Mouse (Mus musculus): ENCODE measurements at regions not wholly inside any gene's neighbourhood (a gene's known extent, or its start where the extent isn't known, plus 50 kb on each side); places are given as distances from the start of the nearest gene placed in this dataset.

- WGBS, result 84% methylated on average over 21 of the region's 21 CpGs
- no peak for DNase-seq (ENCODE audit: low read depth, low spot score)
Measured at GRCm38 (mm10) chr12:107120486-107121186, 367.8 kb upstream of the 3110018I06Rik start.

GRCm38 (mm10) chr12:107121990-107122389 lies 366.4 kb upstream of the 3110018I06Rik start:
- DNase-seq (ENCODE audit: low read depth, low spot score), result no peak
- WGBS, result 71% methylated on average over 4 of the region's 4 CpGs

DNA sequence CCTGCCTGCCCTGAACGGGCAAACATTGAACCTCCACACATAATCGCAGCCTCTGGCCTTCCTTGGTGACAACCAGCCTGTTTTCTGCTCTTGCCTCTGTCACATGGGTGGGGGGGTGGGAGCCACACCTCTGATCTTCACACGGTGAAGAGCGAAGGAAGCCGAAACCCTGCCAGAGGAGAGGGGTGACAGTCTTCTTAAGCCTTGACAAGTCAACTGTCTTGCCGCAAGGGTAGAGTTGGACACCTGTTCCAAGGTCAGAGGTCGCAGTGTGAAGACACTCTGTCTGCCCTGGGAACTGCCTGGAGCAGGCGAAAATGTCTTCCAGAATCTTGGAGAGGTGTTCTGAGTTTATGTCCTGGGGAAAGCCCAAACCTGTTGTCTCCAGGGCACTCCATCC lies 364.8 kb upstream of the 3110018I06Rik start:
- 77% methylated on average over 8 of the region's 8 CpGs for WGBS
- DNase-seq (ENCODE audit: low read depth, low spot score), result no peak

DNA sequence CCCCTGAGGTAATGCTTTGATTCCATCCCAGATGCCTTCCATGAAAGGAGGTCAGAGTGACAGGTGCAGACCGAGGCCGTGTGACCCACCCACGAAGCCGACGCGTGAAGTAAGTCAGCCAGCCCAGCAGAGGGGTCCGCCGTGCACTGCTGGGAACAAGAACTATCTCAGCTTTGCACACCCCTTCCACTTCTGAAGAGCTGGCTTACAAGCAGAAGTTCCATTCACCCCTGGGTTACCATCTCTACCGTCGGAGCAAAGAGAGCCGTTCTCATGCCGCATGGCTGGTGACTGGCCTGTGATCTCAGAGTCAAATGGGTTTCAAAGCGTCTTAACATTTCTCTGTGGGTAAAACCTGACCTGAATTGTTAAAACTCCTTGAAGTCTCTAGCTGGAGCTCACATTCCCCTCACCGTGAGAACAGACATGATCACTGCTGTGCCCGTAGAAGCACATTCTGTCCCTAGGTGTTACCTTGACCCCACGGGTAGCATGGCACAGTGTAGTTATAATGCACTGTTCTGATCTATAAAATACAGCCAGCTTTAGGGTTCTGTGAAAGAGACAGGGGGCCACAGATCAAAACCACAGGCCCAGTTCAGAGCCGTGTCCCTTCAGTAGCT lies 364.1 kb upstream of the 3110018I06Rik start:
- 89% methylated on average over 17 of the region's 17 CpGs for WGBS
- DNase-seq (ENCODE audit: low read depth, low spot score), result no peak

GRCm38 (mm10) chr12:107125201-107125600 lies 363.2 kb upstream of the 3110018I06Rik start:
- WGBS, result 41% methylated on average over 7 of the region's 7 CpGs
- DNase-seq (ENCODE audit: low read depth, low spot score), result no peak

- WGBS, result 71% methylated on average over 10 of the region's 10 CpGs
- DNase-seq (ENCODE audit: low read depth, low spot score), result no peak
Measured at GRCm38 (mm10) chr12:107126056-107126455, 362.4 kb upstream of the 3110018I06Rik start.

DNA sequence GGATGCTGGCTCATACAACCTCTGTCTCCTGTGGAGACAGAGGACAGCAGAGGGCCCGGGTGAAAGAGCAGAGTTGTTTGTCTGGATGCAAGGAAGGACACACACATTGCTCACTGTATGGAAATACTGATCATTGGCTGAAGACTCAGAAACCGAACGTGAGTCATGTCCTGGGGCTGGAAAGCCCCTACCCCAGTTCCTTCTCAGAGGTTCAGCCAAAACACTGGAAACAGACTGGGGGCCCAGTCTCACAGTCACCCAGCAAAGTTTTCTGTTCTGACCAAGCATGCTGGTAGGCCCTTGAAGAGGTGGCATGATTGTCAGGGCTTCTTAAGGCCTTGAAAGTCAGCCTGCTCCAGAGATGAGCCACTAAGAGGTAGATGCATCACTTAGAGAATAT lies 360.8 kb upstream of the 3110018I06Rik start:
- no peak for DNase-seq (ENCODE audit: low read depth, low spot score)
- WGBS, result 72% methylated on average over 3 of the region's 3 CpGs

GRCm38 (mm10) chr12:107129232-107129631 lies 359.2 kb upstream of the 3110018I06Rik start:
- WGBS, result 60% methylated on average over 6 of the region's 6 CpGs
- DNase-seq (ENCODE audit: low read depth, low spot score), result no peak

DNA sequence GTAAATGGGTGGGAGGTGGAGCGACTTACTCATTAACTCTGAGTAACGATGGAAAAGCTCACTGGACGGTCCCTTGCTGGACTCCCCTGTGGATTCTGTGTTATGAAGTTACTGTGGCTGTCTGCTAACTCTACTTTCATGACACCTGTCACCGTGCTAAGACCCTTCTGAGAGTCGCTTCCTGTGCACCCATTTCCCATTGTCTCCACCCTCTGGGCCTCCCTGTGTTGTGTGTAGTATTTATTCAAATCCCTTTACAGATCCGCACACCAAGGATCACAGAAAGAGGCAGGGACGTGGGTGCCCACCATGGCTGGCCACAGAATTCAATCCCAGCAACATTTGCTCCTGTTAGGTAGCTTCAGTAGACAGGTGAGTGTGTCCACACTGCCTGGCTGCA lies 357.1 kb upstream of the 3110018I06Rik start:
- WGBS, result 63% methylated on average over 7 of the region's 7 CpGs

DNA sequence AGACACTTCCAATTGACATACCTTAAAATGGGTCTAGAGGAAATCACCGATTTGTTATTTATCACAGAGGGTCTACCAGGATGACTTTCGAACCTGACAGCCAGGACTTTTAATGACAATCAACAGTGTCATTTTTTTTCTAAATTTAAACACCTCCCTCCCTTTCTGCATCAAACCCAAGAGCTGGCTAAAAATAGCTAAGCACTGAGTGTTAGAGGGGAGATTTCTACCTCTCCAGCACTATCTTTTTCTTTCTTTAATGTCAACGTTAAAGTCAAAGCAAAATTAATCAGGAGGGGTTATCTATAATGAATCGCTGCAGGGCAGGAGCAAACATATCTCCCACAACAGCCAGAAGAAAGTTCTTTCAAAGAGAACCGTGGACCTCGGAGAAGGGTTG lies 356.6 kb upstream of the 3110018I06Rik start:
- DNase-seq (ENCODE audit: low read depth, low spot score), result no peak
- 83% methylated on average over 6 of the region's 6 CpGs for WGBS

More for the DNA sequence above, 357.1 kb upstream of the 3110018I06Rik start:
- no peak for DNase-seq (ENCODE audit: low read depth, low spot score)

DNA sequence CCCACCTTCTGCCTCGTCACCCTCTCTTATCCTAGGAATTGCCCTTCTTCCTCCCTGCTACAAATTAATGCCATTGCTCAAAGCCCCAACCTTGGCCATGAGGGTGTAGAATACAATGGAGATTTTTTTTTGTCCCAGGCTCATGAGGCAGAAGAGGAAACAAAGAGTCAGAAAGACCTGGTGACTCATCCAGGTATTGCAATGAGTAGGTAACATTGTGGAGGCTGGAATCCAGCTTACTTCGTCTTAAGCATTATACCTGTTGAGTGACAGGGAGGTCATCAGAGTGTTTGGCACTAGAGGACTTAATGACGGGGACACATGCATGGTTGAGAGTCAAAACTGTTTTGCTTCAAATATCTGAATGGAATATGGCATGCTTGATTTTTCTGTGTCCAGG lies 355.9 kb upstream of the 3110018I06Rik start:
- WGBS, result 62% methylated on average over 3 of the region's 3 CpGs
- DNase-seq (ENCODE audit: low read depth, low spot score), result no peak

DNA sequence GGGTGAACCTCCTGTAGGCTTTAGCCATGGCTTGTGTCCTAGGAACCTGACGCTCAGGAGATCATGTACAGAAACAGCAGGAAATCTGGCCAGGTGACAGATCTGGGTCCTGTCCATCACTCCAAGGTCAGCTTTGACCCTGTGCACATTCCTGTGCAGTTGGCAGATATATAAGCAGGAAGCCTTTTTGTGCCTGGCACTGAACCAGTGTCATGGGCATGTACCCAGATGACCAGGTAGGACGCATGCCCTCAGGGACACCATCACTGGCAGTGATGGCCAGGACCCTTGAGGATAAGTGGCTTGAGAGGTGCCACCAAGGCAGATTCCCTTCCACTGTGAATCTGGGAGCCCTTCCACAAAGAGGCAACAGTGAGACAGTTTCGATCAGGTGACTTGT lies 354.1 kb upstream of the 3110018I06Rik start:
- 77% methylated on average over 3 of the region's 3 CpGs for WGBS
- no peak for DNase-seq (ENCODE audit: low read depth, low spot score)

- DNase-seq (ENCODE audit: low read depth, low spot score), result no peak
- 91% methylated on average over 8 of the region's 8 CpGs for WGBS
Measured at GRCm38 (mm10) chr12:107138677-107139400, 349.6 kb upstream of the 3110018I06Rik start.

DNA sequence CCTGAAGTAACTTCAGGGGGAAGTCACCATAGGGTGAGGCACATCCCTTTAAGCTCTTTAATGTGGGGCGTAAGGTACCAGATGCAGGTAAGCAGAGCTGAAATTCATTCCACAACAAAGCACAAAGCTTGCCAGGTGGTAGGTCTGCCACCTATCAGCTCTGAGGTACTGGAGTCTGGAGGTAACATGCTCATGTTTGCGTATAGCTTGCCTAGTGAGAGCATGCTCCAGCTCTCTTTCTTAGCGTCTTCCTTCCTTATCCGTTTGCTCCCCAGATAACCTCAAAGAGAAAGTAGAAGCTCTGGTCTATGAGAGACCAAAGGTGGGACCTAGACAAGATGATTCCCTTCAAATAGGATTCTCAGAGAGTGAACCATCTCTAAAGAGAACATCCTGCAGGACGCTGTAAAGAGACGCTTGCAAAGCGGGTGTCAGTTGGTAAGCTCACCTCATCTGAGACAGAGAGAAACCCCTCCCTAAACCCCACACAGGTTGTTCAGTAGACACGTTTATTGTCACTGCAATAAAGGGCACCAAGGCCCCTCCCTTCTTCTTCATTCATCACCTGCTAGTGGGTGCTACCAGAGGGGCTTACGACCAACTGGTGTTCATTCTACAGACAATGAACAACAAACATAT lies 347.4 kb upstream of the 3110018I06Rik start:
- DNase-seq (ENCODE audit: low read depth, low spot score), result no peak
- 65% methylated on average over 9 of the region's 9 CpGs for WGBS

DNA sequence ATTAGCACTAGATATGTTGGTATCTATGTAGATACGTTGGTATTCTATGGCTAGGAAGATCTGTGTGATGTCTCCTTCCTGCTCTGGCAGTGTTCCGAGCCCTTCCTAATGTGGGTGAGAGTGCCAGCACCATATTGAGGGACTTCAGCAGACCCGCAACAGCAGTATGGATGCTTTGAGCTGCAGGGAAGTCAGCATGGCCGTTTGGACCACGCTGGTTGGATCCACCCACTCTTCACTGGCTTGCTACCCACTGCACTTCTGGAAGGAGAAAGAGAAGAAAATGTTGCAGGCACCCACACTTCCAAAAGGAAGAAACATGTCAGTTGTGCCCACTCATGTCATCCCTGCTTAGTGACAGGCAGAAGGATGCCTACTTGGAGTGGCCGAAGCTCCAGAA lies 346.2 kb upstream of the 3110018I06Rik start:
- no peak for DNase-seq (ENCODE audit: low read depth, low spot score)
- 82% methylated on average over 6 of the region's 6 CpGs for WGBS

GRCm38 (mm10) chr12:107146608-107147121 lies 341.8 kb upstream of the 3110018I06Rik start:
- DNase-seq (ENCODE audit: low read depth, low spot score), result no peak
- 69% methylated on average over 5 of the region's 5 CpGs for WGBS

GRCm38 (mm10) chr12:107148451-107148850 lies 340.0 kb upstream of the 3110018I06Rik start:
- DNase-seq (ENCODE audit: low read depth, low spot score), result no peak
- 66% methylated on average over 8 of the region's 8 CpGs for WGBS

DNA sequence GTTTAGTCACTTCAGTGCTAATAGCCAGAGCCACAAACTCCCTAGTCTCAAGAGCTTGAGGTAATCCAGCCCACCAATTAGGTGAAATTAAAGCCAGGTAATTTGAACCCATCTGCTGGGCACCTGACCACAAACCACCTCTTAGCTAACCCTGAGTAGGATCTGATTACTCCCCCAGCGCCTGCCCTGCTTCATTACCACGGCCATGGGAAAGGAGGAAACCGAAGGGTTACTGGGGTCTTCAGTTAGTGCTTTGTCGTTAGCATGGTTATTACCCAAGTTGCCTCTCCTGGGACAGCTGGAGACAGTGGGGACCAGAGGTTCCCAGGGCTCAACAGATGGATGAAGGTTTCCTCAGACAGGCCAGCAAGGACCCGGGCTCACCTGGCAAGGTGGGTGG lies 337.3 kb upstream of the 3110018I06Rik start:
- 48% methylated on average over 5 of the region's 5 CpGs for WGBS
- no peak for DNase-seq (ENCODE audit: low read depth, low spot score)

GRCm38 (mm10) chr12:107154668-107155067 lies 333.8 kb upstream of the 3110018I06Rik start:
- 67% methylated on average over 2 of the region's 2 CpGs for WGBS
- no peak for DNase-seq (ENCODE audit: low read depth, low spot score)

DNA sequence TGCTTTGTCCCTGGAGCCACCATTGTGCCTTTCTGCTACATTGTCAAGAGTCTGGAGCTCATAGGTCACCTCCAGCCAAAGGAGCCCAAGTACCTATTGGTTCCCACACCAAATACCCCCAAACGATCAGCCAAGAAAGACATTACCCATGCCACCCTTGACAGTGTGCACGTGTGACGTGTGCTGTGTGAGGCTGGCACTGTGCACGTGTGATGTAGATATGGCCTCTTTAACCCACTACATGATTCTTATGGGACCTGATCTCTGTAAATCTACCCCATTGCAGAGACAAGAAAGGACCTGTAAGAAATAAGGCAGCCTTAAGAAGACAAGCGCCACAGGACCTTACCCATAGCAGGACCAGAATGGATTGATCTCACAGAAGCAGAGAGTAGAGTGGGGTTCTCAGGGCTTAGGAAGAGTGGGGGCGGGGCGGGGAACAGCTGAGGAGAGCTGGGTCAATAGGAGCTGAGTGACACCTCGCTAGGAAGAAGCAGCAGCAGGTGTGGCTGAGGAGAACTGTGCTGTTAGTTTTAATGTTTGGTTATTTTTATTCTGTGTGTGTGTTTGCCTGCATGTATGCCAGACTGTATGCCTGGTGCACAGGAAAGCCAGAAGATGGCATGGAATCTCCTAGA lies 331.5 kb upstream of the 3110018I06Rik start:
- WGBS, result 67% methylated on average over 8 of the region's 8 CpGs
- DNase-seq (ENCODE audit: low read depth, low spot score), result no peak

Data from large intestine, adult 2 months (tissue).